Comparison of ENCODE assay signal across 8 mouse cellular contexts in genomic region chr9:57537728-57538181, GRCm38 (mm10). TPM values are rescaled to one million over a fixed set of nuclear protein-coding genes. Genes with fewer than 3 reads are reported as not detected.
DNase-seq lines count a peak whose midpoint lies in the region; ATAC-seq and TF ChIP-seq lines count a peak whose summit lies in the region.

No protein-coding gene starts in this region.

- peak overlapping the region; percentile 73 for H3K4me2 ChIP-seq in kidney, embryonic 16.5 days (replicated peaks; ENCODE audit: low read depth, low read length)
- H3K4me2 ChIP-seq in forebrain, embryonic 16.5 days (ENCODE audit: low read length) = peak overlapping the region; percentile 84
- H3K4me2 ChIP-seq in liver, embryonic 14.5 days (ENCODE audit: low read depth) = peak overlapping the region; percentile 97

- no peak for DNase-seq in kidney, adult 18-20 months
- DNase-seq in adipocyte (ENCODE audit: low spot score) = peak; percentile 54
- DNase-seq in liver, embryonic 14.5 days (ENCODE audit: low read depth in 3 of 3, low spot score in 3 of 3) = no peak
- no peak for DNase-seq in left cerebral cortex, adult 9 months (ENCODE audit: low spot score in 2 of 2)
- DNase-seq in layer of hippocampus, adult 9-10 months (ENCODE audit: low spot score) = no peak

- peak overlapping the region; percentile 89 for H3K4me3 ChIP-seq in kidney, embryonic 16.5 days (ENCODE audit: low read length)
- peak overlapping the region; percentile 78 for H3K4me3 ChIP-seq in forebrain, embryonic 16.5 days (replicated peaks; ENCODE audit: low read length)
- peak overlapping the region; percentile 93 to 97 for H3K4me3 ChIP-seq in liver, embryonic 14.5 days (ENCODE audit: insufficient read depth in 1 of 2, low read depth in 2 of 2, low read length in 2 of 2)

- H3K36me3 ChIP-seq in kidney, embryonic 16.5 days (ENCODE audit: insufficient read depth, low read length) = peaks cover 21% of the 10 kb centered on the region
- peaks cover 13% of the 10 kb centered on the region for H3K36me3 ChIP-seq in forebrain, embryonic 16.5 days (ENCODE audit: control insufficient read depth, insufficient read depth)
- peaks cover 14% of the 10 kb centered on the region for H3K36me3 ChIP-seq in liver, embryonic 14.5 days (replicated peaks; ENCODE audit: control insufficient read depth, insufficient read depth, low read depth)

- H3K4me1 ChIP-seq in kidney, embryonic 16.5 days (ENCODE audit: insufficient read depth, low read length) = peaks cover 8% of the 10 kb centered on the region
- H3K4me1 ChIP-seq in forebrain, embryonic 16.5 days (replicated peaks; ENCODE audit: control insufficient read depth, insufficient read depth, low read length) = peaks cover 20% of the 10 kb centered on the region
- H3K4me1 ChIP-seq in liver, embryonic 14.5 days (replicated peaks; ENCODE audit: control insufficient read depth in 2 of 2, insufficient read depth in 2 of 2, low read length in 1 of 2) = peaks cover 6 to 8% of the 10 kb centered on the region in 2 experiments; a peak in 3 of 4 replicates

- no peaks in the 10 kb centered on the region for H3K9me3 ChIP-seq in kidney, embryonic 16.5 days (ENCODE audit: low read length)
- H3K9me3 ChIP-seq in forebrain, embryonic 16.5 days (ENCODE audit: control insufficient read depth, low read length) = no peaks in the 10 kb centered on the region
- H3K9me3 ChIP-seq in liver, embryonic 14.5 days (ENCODE audit: control insufficient read depth, low read length) = no peaks in the 10 kb centered on the region

- no peak for TF ChIP-seq CTCF in liver, embryonic 14.5 days (IDR thresholded peaks at IDR 0.05; ENCODE audit: low read depth)

- peak overlapping the region; percentile 88 for H3K9ac ChIP-seq in kidney, embryonic 16.5 days (replicated peaks; ENCODE audit: low read length)
- peak overlapping the region; percentile 92 for H3K9ac ChIP-seq in forebrain, embryonic 16.5 days (replicated peaks; ENCODE audit: low read depth, low read length)
- peak overlapping the region; percentile 89 for H3K9ac ChIP-seq in liver, embryonic 14.5 days (replicated peaks)

- H3K27ac ChIP-seq in kidney, embryonic 16.5 days (ENCODE audit: low read length) = peak overlapping the region; percentile 83
- peak overlapping the region; percentile 87 for H3K27ac ChIP-seq in forebrain, embryonic 16.5 days (ENCODE audit: low read length)
- H3K27ac ChIP-seq in liver, embryonic 14.5 days = peak overlapping the region; percentile 69

- no peak for TF ChIP-seq EP300 in liver, embryonic 14.5 days (IDR thresholded peaks at IDR 0.05; ENCODE audit: low read depth)

- no peaks in the 10 kb centered on the region for H3K27me3 ChIP-seq in kidney, embryonic 16.5 days (ENCODE audit: insufficient read depth, low read length)
- no peaks in the 10 kb centered on the region for H3K27me3 ChIP-seq in forebrain, embryonic 16.5 days (replicated peaks; ENCODE audit: control insufficient read depth, insufficient read depth, low read length)
- H3K27me3 ChIP-seq in liver, embryonic 14.5 days (ENCODE audit: control insufficient read depth, insufficient read depth, low read length) = no peaks in the 10 kb centered on the region

- WGBS in kidney, embryonic 16.5 days = 0% methylated on average over 24 of the region's 24 CpGs
- 0% methylated on average over 24 of the region's 24 CpGs for whole genome bisulfite sequencing in forebrain, embryonic 16.5 days
- under 1% methylated on average over 23 of the region's 24 CpGs for WGBS in liver, embryonic 14.5 days (ENCODE audit: insufficient replicate concordance)

- no peak; the same call in 1 of the 2 replicates for ATAC-seq in kidney, embryonic 16.5 days (ENCODE audit: low FRiP score, low TSS enrichment)
- peak; percentile 72 for ATAC-seq in forebrain, embryonic 16.5 days
- peak; percentile 58 for ATAC-seq in liver, embryonic 14.5 days (ENCODE audit: insufficient read depth)
- no peak; the same call in 1 of the 2 replicates for ATAC-seq in monocyte, adult 5-6 weeks (replicated peaks; ENCODE audit: insufficient number of reproducible peaks, low FRiP score, low TSS enrichment, poor library complexity, severe bottlenecking)

RNA-seq across cellular contexts. Expression of gene Fam219b, which starts 0.4 kb away (rescaled TPM):
- 19.0 and 19.8 TPM in 2 replicates for polyA plus RNA-seq in kidney, embryonic 16.5 days (2015; fragmentation: Nextera tagmentation; extraction: Ambion mirVana)
- polyA plus RNA-seq in forebrain, embryonic 16.5 days (2015; fragmentation: Nextera tagmentation; extraction: Ambion mirVana) = 25.2 and 26.6 TPM in 2 replicates
- 2.0 and 3.1 TPM in 2 replicates for polyA plus RNA-seq in liver, embryonic 14.5 days (2012; rRNA removed)
- polyA plus RNA-seq in liver, embryonic 14.5 days (2014; fragmentation: Nextera tagmentation; extraction: Ambion mirVana) = 4.8 and 5.9 TPM in 2 replicates
- total RNA-seq in monocyte, adult 5-6 weeks (2017) = 17.5 to 23.5 TPM (median 18.2 TPM) in 3 replicates

RNA-seq across cellular contexts. Expression of gene Mpi, which starts 14.8 kb away (rescaled TPM):
- polyA plus RNA-seq in kidney, embryonic 16.5 days (2015; fragmentation: Nextera tagmentation; extraction: Ambion mirVana) = 54.6 and 57.2 TPM in 2 replicates
- polyA plus RNA-seq in forebrain, embryonic 16.5 days (2015; fragmentation: Nextera tagmentation; extraction: Ambion mirVana) = 57.5 and 73.7 TPM in 2 replicates
- polyA plus RNA-seq in liver, embryonic 14.5 days (2012; rRNA removed) = 8.1 and 8.5 TPM in 2 replicates
- 6.7 and 7.9 TPM in 2 replicates for polyA plus RNA-seq in liver, embryonic 14.5 days (2014; fragmentation: Nextera tagmentation; extraction: Ambion mirVana)
- 1.9 to 7.7 TPM (median 7.5 TPM) in 3 replicates for total RNA-seq in monocyte, adult 5-6 weeks (2017)

RNA-seq across cellular contexts. Expression of gene Cox5a, which starts 16.7 kb away (rescaled TPM):
- polyA plus RNA-seq in kidney, embryonic 16.5 days (2015; fragmentation: Nextera tagmentation; extraction: Ambion mirVana) = 670 and 691 TPM in 2 replicates
- 720 and 756 TPM in 2 replicates for polyA plus RNA-seq in forebrain, embryonic 16.5 days (2015; fragmentation: Nextera tagmentation; extraction: Ambion mirVana)
- 104 and 121 TPM in 2 replicates for polyA plus RNA-seq in liver, embryonic 14.5 days (2012; rRNA removed)
- 316 and 317 TPM in 2 replicates for polyA plus RNA-seq in liver, embryonic 14.5 days (2014; fragmentation: Nextera tagmentation; extraction: Ambion mirVana)
- total RNA-seq in monocyte, adult 5-6 weeks (2017) = 54.8 to 108 TPM (median 74.5 TPM) in 3 replicates

RNA-seq across cellular contexts. Expression of gene Scamp2, which starts 23.0 kb away (rescaled TPM):
- 93.4 and 101 TPM in 2 replicates for polyA plus RNA-seq in kidney, embryonic 16.5 days (2015; fragmentation: Nextera tagmentation; extraction: Ambion mirVana)
- polyA plus RNA-seq in forebrain, embryonic 16.5 days (2015; fragmentation: Nextera tagmentation; extraction: Ambion mirVana) = 54.0 and 56.0 TPM in 2 replicates
- 13.9 and 15.6 TPM in 2 replicates for polyA plus RNA-seq in liver, embryonic 14.5 days (2012; rRNA removed)
- polyA plus RNA-seq in liver, embryonic 14.5 days (2014; fragmentation: Nextera tagmentation; extraction: Ambion mirVana) = 20.7 and 21.1 TPM in 2 replicates
- total RNA-seq in monocyte, adult 5-6 weeks (2017) = 30.6 to 40.9 TPM (median 34.3 TPM) in 3 replicates

RNA-seq across cellular contexts. Expression of gene Rpp25, which starts 33.9 kb away (rescaled TPM):
- 5.5 and 6.4 TPM in 2 replicates for polyA plus RNA-seq in kidney, embryonic 16.5 days (2015; fragmentation: Nextera tagmentation; extraction: Ambion mirVana)
- 23.4 and 24.4 TPM in 2 replicates for polyA plus RNA-seq in forebrain, embryonic 16.5 days (2015; fragmentation: Nextera tagmentation; extraction: Ambion mirVana)
- 0.09 and 0.18 TPM in 2 replicates for polyA plus RNA-seq in liver, embryonic 14.5 days (2012; rRNA removed)
- 0.39 and 0.54 TPM in 2 replicates for polyA plus RNA-seq in liver, embryonic 14.5 days (2014; fragmentation: Nextera tagmentation; extraction: Ambion mirVana)
- not detected in 3 replicates for total RNA-seq in monocyte, adult 5-6 weeks (2017)

Comparison
In these comparisons a context has a peak if more than half of its experiments do, and no peak if none do; other contexts are left out.
1. ATAC-seq: peak in forebrain, embryonic 16.5 days (single experiment) and liver, embryonic 14.5 days (single experiment); none in kidney, embryonic 16.5 days (single experiment) and monocyte, adult 5-6 weeks (single experiment).
2. Peak in every context shown above with its lines, with median percentiles within 50 percentile points of each other: H3K27ac ChIP-seq, H3K4me2 ChIP-seq, H3K4me3 ChIP-seq and H3K9ac ChIP-seq.